Comparison of ENCODE assay signal across 7 mouse cellular contexts in genomic region chr4:46665371-46665774, GRCm38 (mm10). TPM values are rescaled to one million over a fixed set of nuclear protein-coding genes. Genes with fewer than 3 reads are reported as not detected.
A peak's percentile ranks its signal among the peaks of the same experiment; 100 is the strongest.
DNase-seq lines count a peak whose midpoint lies in the region; ATAC-seq and TF ChIP-seq lines count a peak whose summit lies in the region.

No protein-coding gene starts in this region.

- peak overlapping the region; percentile 75 for H3K4me2 ChIP-seq in liver, embryonic 11.5 days
- H3K4me2 ChIP-seq in heart, postnatal 0 days (ENCODE audit: low read depth, low read length) = peak overlapping the region; percentile 61; the same call in 1 of the 2 replicates

- H3K27me3 ChIP-seq in liver, embryonic 11.5 days (replicated peaks; ENCODE audit: control insufficient read depth, insufficient read depth, low read length) = no peaks in the 10 kb centered on the region
- H3K27me3 ChIP-seq in heart, postnatal 0 days (ENCODE audit: control insufficient read depth, insufficient read depth, low read length) = 0 out of 2 replicates have a peak, but pooled peaks cover 1% of the 10 kb centered on the region

- TF ChIP-seq POLR2A in bone marrow macrophage, adult 2 months (IDR thresholded peaks at IDR 0.05; ENCODE audit: borderline replicate concordance, low read depth, low read length) = no peak

- ATAC-seq in liver, embryonic 11.5 days (replicated peaks; ENCODE audit: low FRiP score) = no peak
- 0 out of 2 replicates have a peak, but pooled peaks have one; percentile 10 for ATAC-seq in heart, postnatal 0 days (ENCODE audit: insufficient read depth, low read depth)

- no peak overlapping the region for H3K9ac ChIP-seq in liver, embryonic 11.5 days (ENCODE audit: low read depth, low read length)
- H3K9ac ChIP-seq in heart, postnatal 0 days (replicated peaks; ENCODE audit: low read depth, low read length) = no peak overlapping the region

- no peak overlapping the region for H3K4me3 ChIP-seq in liver, embryonic 11.5 days (ENCODE audit: low read depth, low read length)
- H3K4me3 ChIP-seq in bone marrow macrophage, adult 2 months (ENCODE audit: insufficient read depth, low read length) = no peak overlapping the region
- no peak overlapping the region for H3K4me3 ChIP-seq in heart, postnatal 0 days (ENCODE audit: low read depth, low read length)

- no peak overlapping the region for H3K27ac ChIP-seq in liver, embryonic 11.5 days (ENCODE audit: low read depth, low read length)
- H3K27ac ChIP-seq in bone marrow macrophage, adult 2 months (ENCODE audit: insufficient read depth, low read depth, low read length) = no peak overlapping the region
- peak overlapping the region; percentile 65 for H3K27ac ChIP-seq in heart, postnatal 0 days (ENCODE audit: low read depth)

- peak; percentile 26; the same call in 1 of the 2 replicates for TF ChIP-seq CTCF in bone marrow macrophage, adult 2 months (IDR thresholded peaks at IDR 0.05; ENCODE audit: low read depth, low read length)
- peak; percentile 29; the same call in 1 of the 2 replicates for TF ChIP-seq CTCF in heart, postnatal 0 days (IDR thresholded peaks at IDR 0.05; ENCODE audit: low read depth)

- no peaks in the 10 kb centered on the region for H3K36me3 ChIP-seq in liver, embryonic 11.5 days (ENCODE audit: control insufficient read depth, insufficient read depth, low read length)
- no peaks in the 10 kb centered on the region for H3K36me3 ChIP-seq in heart, postnatal 0 days (replicated peaks; ENCODE audit: control insufficient read depth, insufficient read depth, low read length)

- peaks cover 5% of the 10 kb centered on the region for H3K4me1 ChIP-seq in liver, embryonic 11.5 days (replicated peaks; ENCODE audit: control insufficient read depth, insufficient read depth, low read length)
- peaks cover 2% of the 10 kb centered on the region for H3K4me1 ChIP-seq in bone marrow macrophage, adult 2 months (ENCODE audit: control insufficient read depth, insufficient read depth, low read length)
- peaks cover 19% of the 10 kb centered on the region for H3K4me1 ChIP-seq in heart, postnatal 0 days (ENCODE audit: control insufficient read depth, insufficient read depth)

- no peak for TF ChIP-seq EP300 in heart, postnatal 0 days (IDR thresholded peaks at IDR 0.05; ENCODE audit: low read depth)

- DNase-seq in liver, embryonic 11.5 days (ENCODE audit: low spot score) = no peak
- DNase-seq in liver = no peak
- no peak for DNase-seq in heart, postnatal 0 days (ENCODE audit: low spot score)
- DNase-seq in naive thymus-derived CD4-positive, alpha-beta T cell, adult 2 months (ENCODE audit: low read depth) = peak; percentile 67
- no peak for DNase-seq in ovary, postnatal 36 days (ENCODE audit: low spot score)
- DNase-seq in adrenal gland, postnatal 36 days = no peak

- no peaks in the 10 kb centered on the region for H3K9me3 ChIP-seq in liver, embryonic 11.5 days (ENCODE audit: control insufficient read depth, low read length)
- no peaks in the 10 kb centered on the region for H3K9me3 ChIP-seq in heart, postnatal 0 days (replicated peaks; ENCODE audit: control insufficient read depth, low read length)

- WGBS in liver, embryonic 11.5 days = 2% methylated on average over 8 of the region's 8 CpGs
- WGBS in heart, postnatal 0 days = 5% methylated on average over 8 of the region's 8 CpGs

RNA-seq across cellular contexts. Expression of gene Tbc1d2, which starts 15.4 kb away (rescaled TPM):
- polyA plus RNA-seq in liver, embryonic 11.5 days (2014; fragmentation: Nextera tagmentation; extraction: Ambion mirVana) = 0.58 and 0.70 TPM in 2 replicates
- 2.9 and 3.3 TPM in 2 replicates for polyA plus RNA-seq in bone marrow macrophage, adult 2 months (2012; ENCODE audit: insufficient read depth, insufficient read length, missing spikeins)
- total RNA-seq in heart, postnatal 0 days (2014; rRNA removed; ENCODE audit: low replicate concordance) = 4.6 and 6.2 TPM in 2 replicates
- polyA plus RNA-seq in heart, postnatal 0 days (2015; fragmentation: Nextera tagmentation; extraction: Ambion mirVana) = 0.85 and 0.93 TPM in 2 replicates
- total RNA-seq in adrenal gland, postnatal 36 days (2021) = 1 to 10 TPM; 2.4 to 2.7 TPM
